Mouse (Mus musculus): ENCODE measurements at regions not wholly inside any gene's neighbourhood (a gene's known extent, or its start where the extent isn't known, plus 50 kb on each side); places are given as distances from the start of the nearest gene placed in this dataset.

DNA sequence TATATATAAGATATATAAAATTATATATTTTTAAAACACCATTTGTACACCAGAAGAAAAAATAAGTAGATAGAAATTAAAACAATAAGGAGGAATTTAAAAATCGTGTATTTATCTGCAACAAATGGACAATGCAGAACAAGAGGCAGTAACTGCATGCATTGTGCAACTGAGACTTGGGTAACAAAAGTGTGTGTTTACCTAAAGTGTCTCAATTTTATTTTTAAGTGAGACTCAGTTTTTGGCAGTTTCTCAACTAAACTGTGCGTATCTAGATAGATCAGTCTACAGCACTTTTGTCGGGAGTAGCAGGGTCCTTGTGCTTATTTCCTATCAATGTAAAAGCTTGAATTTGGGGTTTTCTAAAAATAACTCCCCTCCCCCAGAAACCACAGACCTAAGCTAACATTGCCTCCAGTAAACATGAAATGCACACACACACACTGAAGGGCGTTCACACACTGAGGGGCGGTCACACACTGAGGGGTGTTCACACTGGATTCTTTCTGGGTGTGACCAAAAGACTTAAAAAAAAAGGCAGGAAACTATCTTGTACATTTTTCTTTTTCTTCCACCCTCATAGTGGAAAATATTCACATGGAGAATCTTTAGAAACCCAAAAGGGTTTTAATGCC, 185.7 kb upstream of the Atp2b1 start:
- no peak for DNase-seq (ENCODE audit: low spot score in 2 of 2)
- intact Hi-C loops (cut with DNase I) = no loop called here

GRCm38 (mm10) chr10:98733950-98734585, 180.1 kb upstream of the Atp2b1 start:
- intact Hi-C loops (cut with DNase I) = no loop called here
- DNase-seq (ENCODE audit: low spot score in 2 of 2) = no peak

GRCm38 (mm10) chr10:98740507-98741147, 173.6 kb upstream of the Atp2b1 start:
- intact Hi-C loops (cut with DNase I) = no loop called here

DNA sequence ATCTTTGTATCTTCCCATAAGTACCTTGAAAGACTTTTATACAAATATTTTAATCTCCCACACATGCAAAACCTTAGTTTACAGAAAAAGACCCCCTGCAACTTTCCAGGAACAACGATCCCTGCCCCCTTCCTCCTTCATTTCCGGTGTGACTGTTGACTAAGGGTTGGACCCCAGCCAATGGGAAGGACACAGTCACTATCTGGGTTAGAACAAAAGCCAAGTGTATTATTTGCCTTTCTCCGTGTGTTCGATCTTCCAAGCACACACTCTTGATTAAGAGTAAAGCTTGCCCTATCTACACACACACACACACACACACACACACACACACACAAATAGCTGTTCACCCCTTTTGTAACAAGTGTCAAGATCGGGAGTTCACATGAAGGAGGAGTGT, 172.8 kb upstream of the Atp2b1 start:
- intact Hi-C loops (cut with DNase I) = no loop called here
- DNase-seq (ENCODE audit: low spot score in 2 of 2) = no peak

More at GRCm38 (mm10) chr10:98740507-98741147, 173.6 kb upstream of the Atp2b1 start:
- no peak for DNase-seq (ENCODE audit: low spot score in 2 of 2)

- intact Hi-C loops (cut with DNase I) = no loop called here
Measured at GRCm38 (mm10) chr10:98742822-98743605, 171.2 kb upstream of the Atp2b1 start.

GRCm38 (mm10) chr10:98744246-98744645, 170.0 kb upstream of the Atp2b1 start:
- DNase-seq (ENCODE audit: low spot score in 2 of 2) = no peak
- intact Hi-C loops (cut with DNase I) = no loop called here

More at GRCm38 (mm10) chr10:98742822-98743605, 171.2 kb upstream of the Atp2b1 start:
- peak; percentile 48 to 63 for DNase-seq (ENCODE audit: low spot score in 2 of 2)

DNA sequence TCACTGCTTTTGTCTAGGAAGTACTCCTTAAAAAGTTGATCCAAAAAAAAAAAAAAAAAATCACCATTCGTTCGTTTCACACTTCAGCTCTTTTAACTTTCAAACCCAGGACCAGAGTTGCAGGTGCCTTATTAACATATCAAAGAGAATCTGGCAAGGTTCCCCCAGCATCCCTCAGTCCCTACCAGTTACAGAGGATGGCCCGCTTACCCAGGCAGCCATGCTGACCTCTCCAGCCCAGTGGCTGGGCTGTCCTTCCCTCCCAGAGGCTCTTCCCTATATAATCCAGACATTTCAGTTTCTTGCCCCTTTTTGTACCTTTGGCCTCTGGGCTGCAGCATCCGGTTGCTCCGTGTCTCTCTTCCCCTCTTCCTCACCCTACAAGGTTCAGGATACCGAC, 169.5 kb upstream of the Atp2b1 start:
- intact Hi-C loops (cut with DNase I) = no loop called here
- no peak for DNase-seq (ENCODE audit: low spot score in 2 of 2)

DNA sequence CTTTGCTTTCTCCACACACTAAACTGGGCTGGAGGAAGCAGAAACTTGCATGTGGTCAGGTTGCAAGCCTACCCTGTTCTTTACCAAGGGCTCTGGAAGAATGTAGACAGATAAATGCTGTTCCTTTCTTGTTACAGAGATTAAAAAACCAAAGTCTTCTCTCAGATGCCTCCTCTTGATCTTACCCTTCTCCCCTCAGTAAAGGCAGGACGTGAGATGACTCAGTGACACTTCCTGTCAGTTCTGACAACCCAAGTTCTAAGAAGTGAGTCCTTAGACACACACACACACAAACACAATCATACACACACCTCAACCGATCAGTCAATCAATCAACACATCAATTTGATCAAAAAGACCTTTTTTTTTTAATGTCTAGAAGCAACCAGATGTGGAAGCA, 168.8 kb upstream of the Atp2b1 start:
- intact Hi-C loops (cut with DNase I) = no loop called here
- DNase-seq (ENCODE audit: low spot score in 2 of 2) = no peak

DNA sequence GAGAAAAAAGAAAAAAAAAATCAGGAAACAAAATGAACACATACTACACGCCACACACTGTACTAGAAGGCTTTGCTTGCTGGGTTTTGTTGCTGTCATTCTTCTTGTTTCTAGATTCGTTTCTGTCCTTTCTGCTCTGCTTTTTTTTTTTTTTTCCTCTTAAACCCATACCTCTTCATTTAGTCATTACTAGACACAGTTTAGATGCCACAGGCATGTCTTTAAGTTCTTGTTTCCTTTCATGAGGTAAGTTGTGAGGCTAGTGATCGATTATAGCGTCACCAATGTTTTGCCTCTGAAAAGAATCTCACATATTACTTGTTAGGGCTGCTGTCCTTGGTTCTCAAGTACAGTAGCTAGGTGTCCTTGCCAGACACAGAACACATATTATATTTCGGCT, 168.3 kb upstream of the Atp2b1 start:
- no peak for DNase-seq (ENCODE audit: low spot score in 2 of 2)

GRCm38 (mm10) chr10:98748856-98749583, 165.2 kb upstream of the Atp2b1 start:
- DNase-seq (ENCODE audit: low spot score in 2 of 2) = no peak
- intact Hi-C loops (cut with DNase I) = no loop called here

More for the DNA sequence above, 168.3 kb upstream of the Atp2b1 start:
- intact Hi-C loops (cut with DNase I) = no loop called here

- no peak for DNase-seq (ENCODE audit: low spot score in 2 of 2)
- intact Hi-C loops (cut with DNase I) = no loop called here
Measured at GRCm38 (mm10) chr10:98749584-98749947, 164.6 kb upstream of the Atp2b1 start.

DNA sequence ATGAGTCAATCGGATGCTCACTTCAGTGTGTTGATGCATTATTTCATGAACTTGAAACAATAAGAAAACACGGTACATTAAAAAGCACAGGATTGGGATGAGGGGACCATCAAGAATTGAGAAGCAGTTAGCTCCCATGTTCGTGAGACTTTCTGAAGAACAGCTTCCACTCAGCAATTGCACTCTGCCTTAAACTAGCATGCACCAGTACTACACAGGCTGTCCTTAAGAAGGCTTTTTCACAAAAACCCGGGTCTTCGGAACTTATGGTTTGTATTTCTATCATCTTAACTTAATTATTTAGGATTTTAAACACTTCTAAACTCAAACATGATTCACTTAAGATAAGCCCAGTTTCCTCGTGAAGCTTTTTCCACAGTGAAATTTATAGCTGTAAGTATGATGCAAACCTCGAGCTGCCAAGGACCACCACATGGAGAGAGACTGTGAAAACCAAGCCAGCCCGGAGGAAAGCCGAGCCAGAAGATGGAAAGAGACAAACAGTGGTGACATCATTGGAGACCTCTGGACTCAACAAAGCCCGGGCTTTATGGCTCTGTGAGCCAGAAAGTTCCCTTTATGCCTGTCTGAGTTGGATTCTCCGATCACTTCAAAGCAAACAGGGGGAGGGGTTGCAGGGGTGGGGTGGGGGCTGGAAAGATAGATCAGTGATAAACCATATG, 162.7 kb upstream of the Atp2b1 start:
- intact Hi-C loops (cut with DNase I) = no loop called here
- no peak for DNase-seq (ENCODE audit: low spot score in 2 of 2)

DNA sequence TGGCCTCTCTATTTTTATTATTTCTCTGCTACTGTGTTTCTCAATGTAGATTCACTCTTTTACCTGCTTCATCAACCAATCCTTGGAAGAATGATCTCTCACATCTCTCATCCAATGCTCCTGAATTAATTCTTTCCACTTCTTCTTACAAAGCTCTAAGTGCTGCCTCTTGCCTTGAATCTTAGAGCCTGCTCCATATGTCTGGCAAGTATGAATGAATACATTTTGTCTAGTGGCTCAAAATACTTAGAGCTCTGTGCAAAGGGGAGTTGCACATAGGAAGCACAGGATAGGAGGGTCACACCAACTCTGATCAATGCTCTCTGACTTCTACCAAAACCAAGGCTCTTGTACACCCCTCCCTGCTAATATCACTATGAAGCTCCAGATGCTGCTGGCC, 153.1 kb upstream of the Atp2b1 start:
- no peak for DNase-seq (ENCODE audit: low spot score in 2 of 2)
- intact Hi-C loops (cut with DNase I) = no loop called here

GRCm38 (mm10) chr10:98765786-98766419, 148.3 kb upstream of the Atp2b1 start:
- intact Hi-C loops (cut with DNase I) = no loop called here
- no peak for DNase-seq (ENCODE audit: low spot score in 2 of 2)

- intact Hi-C loops (cut with DNase I) = loop anchor here (10.0 kb wide), 2 partner anchors 135 to 285 kb away; partner anchors contain the start of gene Atp2b1
Measured at GRCm38 (mm10) chr10:98779783-98780182, 134.4 kb upstream of the Atp2b1 start.

GRCm38 (mm10) chr10:98780938-98781337, 133.3 kb upstream of the Atp2b1 start:
- intact Hi-C loops (cut with DNase I) = loop anchor here (10.0 kb wide), 1 partner anchor 286 kb away; no protein-coding TSS in a partner anchor
- DNase-seq (ENCODE audit: low spot score in 2 of 2) = no peak

More at GRCm38 (mm10) chr10:98779783-98780182, 134.4 kb upstream of the Atp2b1 start:
- no peak for DNase-seq (ENCODE audit: low spot score in 2 of 2)

DNA sequence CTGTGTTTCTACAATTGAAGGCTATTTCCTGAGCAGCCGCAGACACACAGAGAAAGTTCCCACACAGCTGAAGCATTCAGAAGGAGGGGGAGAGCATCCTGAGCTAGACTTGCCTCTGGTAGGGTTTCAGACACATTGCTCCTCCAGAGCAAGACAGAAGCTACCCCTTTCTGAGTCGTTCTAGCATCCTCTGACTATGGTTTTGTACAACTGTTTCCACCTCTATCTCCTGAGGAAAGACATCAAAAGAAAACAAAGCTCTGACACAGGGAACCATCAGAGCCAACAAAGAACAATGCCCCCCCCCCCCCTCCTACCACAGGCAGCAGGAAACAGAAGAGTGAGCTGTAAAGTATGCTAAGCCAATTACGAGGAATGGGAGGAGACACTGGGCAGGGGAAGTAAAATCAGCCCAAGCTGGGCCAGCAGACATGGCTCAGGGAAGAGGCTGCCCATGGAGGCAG, 132.3 kb upstream of the Atp2b1 start:
- no peak for DNase-seq (ENCODE audit: low spot score in 2 of 2)
- intact Hi-C loops (cut with DNase I) = loop anchor here (10.0 kb wide), 1 partner anchor 287 kb away; no protein-coding TSS in a partner anchor

GRCm38 (mm10) chr10:98785411-98785810, 128.8 kb upstream of the Atp2b1 start:
- intact Hi-C loops (cut with DNase I) = loop anchor here (10.0 kb wide), 1 partner anchor 291 kb away; no protein-coding TSS in a partner anchor
- DNase-seq (ENCODE audit: low spot score in 2 of 2) = no peak

Measured in left cerebral cortex, postnatal 36 days (tissue).